Mouse (Mus musculus) left cerebral cortex, adult 8-10 months (tissue): Measurements from ENCODE around the gene Oprm1. TPM values are rescaled to one million over a fixed set of nuclear protein-coding genes. Genes with fewer than 3 reads are reported as not detected.

ENCODE experiments used
- DNase-seq, 2 experiments: peaks; one replicate each; pipeline ENCODE4 v3.0.0; 2022; ENCODE audit warnings: low spot score in 2 of 2
- total RNA-seq, 4 experiments: library from RNA; stranded (reverse); gene quantifications; 2 replicates each; pipeline ENCODE4 v1.2.4; 2022

Oprm1 gene
- total RNA-seq, 4 experiments from 2014 or later: 9.7 to 11.6 (median 10.7) TPM

DNA sequence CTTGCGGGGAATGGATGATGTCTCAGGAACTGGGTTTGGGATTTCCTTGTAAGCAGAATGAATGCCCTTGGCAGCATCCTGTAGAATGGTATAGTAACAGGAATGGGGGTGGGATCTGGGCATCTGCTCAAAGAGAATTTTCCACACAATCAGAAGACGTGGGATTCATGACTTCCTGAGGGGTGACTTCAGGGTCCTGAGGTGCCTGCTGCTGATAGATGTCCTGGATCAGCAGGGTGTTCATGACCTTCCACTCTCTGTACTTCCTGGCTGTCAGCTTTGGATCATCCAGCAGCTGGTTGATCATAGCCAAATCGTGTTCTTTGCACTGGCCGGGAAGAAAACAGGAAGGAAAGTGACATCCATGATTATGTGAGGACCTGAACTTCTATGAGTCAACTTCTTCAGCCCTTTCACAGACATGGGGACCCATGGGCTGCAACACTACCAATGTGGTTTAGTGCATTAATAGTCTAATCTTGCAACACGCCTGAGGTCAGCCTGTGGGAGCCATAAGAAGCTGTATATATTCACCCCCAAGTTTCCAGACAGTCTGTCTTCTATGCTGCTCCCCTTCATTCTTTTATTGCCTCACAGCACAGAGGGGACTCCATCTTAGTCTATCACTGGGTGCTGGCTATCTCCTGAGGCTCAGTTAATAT is 132.2 kb downstream of the Oprm1 start:
- no peak for DNase-seq

DNA sequence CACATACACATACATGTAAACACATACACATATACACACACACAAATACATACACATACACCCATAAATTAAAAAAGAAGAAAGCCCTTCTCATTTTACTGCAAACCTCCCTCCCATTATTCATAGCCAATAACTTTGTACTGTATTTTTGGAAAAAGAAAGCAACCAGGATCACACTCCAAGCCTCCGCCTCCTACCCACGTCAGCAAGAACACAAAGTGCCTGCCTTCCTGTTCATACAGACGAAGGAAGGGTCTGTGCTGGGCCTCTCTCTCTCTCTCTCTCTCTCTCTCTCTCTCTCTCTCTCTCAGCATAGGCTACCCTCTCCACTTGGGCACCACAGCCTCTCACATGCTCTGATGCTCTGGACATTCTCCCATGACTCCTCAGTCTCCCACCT is 137.5 kb downstream of the Oprm1 start:
- no peak for DNase-seq

DNA sequence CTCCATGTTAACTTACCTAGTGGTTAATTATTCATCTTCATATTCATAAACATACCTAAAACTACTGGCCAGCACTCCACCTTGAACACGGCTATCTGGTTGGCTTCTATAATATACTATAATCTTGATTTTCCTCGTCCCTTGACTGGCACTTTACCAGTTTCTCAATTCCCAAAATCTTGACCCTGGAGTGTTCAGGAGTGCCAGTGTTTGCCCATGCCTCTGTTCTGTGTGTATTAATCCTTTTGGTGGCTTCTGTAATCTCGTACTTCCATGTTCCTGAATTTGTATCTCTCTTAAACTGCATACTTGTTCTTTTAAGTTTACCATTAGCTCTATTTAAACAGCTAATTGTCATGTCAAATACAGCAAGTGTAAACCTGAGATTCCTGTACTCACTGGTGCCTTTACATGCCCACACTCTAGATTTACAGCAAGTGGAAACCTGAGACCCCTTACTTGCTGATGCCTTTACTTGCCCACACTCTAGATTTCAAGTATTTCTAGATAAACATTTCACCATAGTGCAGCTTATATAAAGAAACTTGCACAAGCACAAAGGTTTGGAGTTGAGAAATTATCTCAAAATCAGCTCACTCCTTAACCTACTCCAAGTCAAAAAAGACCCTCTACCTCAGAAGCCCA is 138.5 kb downstream of the Oprm1 start:
- no peak for DNase-seq

DNA sequence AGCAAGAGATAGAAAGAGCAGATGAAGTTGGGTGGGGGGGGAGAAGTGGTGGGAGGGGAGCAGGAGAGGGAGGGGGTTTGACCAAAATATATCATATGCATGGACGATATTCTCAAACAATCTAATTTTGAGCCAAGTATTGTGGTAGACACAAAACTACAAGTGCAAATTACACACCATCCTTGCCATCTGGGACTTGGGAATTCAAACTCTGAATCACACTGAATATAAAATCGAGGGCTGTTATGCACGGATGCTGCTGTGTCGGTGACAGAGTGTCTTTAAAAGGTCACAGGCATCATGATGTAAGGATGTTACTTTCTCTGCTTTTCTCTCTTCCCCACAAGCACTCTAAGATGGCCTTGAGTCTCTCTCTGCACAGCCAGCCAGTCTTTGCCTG is 141.8 kb downstream of the Oprm1 start:
- no peak for DNase-seq

DNA sequence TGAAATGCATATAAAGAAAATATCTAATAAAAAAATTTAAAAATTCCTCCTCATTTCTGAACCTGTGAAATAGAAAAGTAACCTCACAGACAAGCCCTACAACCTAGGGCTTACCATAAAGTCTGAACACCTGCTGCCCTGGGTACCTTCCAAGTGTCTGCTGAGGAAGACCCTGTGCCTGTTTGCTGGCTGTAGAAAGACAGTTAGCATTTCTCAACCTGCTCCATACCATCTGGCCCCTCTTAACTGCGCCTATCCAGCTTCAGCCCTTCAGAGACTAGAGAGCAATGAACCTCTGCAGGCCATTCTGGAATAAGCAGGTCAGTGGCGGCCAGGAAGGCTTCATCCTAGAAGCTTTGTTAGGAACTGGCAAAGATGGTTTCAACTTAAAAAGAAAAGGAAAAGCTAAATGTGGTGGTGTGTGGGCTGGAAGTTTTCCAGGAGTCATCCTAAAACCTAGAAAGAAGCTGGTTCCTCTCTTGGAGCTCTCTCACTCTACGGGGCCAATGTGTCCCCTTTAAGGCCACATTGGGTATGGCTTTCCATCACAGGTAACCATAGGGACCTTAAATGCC is 143.6 kb downstream of the Oprm1 start:
- no peak for DNase-seq

DNA sequence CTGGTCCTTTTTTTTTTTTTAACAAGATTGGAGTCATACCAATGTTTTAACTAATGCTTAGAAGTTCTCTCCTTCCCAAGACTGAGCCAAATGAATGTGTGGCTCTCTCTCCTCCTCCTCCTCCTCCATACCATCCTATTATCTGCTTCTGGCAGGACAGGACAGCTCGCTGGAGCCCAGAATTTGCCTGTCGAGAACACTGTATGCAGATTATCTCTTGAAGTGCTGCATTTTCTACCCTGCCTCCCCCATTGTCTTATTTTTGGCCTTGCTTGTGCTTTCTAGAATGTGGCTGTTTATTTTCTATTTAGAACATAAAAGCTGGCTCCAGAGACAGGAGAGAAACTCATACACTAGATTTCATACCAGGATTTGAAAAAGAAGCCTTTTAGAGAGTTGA is 151.5 kb downstream of the Oprm1 start:
- DNase-seq: peak in 1 of 2 experiments; percentile 73

DNA sequence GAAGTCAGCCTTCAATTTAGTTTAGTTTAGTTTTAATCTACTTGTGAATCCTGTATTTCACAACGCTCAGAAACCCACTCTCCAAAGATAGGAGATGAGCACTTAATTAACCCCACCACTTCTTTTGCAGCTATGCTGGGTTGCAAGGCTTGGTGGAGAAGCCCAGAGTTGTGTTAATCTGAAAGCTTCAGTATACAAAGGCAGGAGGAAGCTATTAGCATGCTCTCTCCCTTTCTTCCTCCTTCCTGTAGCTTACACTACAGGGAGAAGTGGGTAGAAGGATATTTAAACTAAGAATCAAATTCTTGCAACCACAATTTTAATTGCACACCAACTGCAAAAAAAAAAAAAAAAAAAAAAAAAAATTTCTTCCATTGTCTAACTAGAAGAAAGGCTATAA is 157.7 kb downstream of the Oprm1 start:
- DNase-seq: no peak

DNA sequence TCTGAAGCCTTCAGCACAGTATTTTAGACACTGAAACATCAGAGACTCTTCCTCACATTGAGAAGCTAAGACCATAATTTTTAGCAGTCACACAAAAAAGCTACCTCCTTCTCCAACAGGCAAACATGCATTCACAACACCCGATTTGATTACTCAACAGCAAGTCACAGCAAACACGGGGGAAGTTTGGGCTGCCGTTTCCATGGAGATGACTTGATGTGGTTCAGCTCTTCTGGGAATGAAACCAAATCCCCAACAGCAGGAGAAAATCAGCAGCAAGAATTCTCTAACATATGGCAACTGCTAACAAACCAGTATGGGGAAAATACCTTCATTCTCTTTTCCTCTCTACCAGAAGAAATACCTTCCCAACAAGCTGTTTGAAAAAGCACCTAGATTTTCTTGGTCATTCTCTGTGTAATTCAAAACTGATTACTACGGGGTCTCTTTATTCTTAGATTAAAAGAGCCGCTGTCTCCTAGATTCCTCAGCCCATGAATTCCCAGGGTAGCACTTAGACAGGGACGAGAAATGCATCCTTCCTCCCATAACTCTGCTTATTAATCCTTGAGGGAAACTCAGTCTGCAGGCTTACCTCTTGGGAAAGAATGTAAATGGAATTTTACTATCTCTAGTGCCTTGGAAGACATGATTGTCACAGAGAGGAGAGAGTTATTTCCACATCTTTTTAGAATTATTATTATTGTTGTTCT is 158.4 kb downstream of the Oprm1 start:
- DNase-seq: peak in 1 of 2 experiments; percentile 92

DNA sequence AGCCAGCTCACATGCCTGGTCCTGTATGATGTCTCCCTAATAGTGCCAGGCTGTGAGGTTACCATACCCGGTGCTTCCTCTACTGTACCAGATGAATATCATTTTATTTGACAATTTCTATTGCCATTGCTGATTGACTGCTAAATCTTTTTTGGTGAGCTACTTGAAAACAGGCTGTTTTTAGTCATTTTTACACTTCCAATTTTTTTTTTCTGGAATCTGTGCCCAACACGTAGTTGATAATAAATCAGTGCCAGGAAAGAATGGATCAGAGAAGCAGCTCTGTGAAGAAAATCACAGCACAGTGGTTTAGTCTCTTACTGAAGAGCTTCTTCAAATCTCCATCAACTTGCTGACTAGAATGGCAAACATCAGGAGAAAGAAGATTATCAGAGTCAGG is 168.4 kb downstream of the Oprm1 start:
- DNase-seq: no peak

DNA sequence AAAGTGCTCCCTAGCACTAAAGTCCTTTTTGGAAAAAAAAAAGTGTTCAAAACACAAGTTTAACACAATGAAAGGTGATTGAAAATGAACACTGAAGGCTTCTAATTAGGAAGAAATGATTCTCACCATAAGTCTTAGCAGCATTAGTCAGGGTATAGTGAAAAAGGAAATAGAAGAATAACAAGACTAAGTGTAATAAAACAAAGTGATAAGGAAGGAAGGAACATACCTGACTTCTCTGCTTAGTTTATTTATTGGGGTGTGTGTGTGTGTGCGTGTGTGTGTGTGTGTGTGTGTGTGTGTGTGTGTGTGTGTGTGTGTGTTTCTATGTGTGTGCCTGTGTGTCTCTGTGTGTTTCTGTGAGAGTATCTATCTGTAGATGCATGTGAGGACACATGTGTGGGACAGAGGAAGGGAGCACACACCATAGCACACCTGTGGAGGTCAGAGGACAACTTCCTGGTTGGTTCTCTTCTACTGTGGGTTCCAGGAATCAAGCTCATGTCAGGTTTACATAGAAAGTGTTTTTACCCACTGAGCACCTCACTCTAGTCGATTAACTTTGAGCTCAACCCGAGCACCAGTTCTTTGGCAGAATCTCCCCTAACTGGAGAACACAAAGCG is 169.4 kb downstream of the Oprm1 start:
- DNase-seq: no peak

DNA sequence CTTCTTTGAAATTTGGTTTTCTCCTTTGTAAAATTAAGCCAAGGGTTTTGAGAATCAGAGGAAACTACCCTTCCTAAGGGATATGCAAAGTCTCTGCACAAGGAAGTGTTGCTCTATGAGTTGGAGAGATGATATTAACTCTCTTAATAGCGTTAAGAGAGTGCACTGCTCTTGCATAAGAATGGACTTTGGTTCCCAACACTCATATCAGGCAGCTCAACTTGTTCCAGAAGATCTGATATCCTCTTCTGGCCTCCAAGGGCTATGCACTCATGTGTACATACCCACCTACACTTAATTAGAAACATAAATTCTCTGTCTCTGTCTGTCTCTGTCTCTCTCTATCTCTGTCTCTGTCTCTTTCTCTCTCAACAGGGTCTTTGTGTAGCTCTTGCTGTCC is 170.6 kb downstream of the Oprm1 start:
- no peak for DNase-seq

DNA sequence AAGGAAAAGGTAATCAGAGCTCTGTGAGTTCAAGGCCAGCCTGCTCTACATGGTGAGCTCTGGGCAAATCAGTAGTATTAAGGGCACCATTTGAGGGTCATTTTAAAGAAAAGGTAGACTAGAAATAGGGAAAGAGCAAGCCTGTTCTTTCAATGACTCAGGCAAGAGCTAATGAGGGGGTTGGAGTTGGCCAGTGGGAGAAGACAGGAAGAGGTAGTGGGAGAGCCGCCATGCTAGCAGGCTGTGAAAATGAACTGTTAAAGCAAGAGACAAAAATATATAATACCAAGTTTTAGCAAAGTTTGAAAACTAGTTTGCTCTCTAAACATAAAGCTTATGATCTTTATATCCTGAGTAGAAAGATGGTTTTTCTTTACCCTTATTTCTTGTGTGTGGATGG is 172.1 kb downstream of the Oprm1 start:
- peak in 1 of 2 experiments; percentile 50 for DNase-seq

DNA sequence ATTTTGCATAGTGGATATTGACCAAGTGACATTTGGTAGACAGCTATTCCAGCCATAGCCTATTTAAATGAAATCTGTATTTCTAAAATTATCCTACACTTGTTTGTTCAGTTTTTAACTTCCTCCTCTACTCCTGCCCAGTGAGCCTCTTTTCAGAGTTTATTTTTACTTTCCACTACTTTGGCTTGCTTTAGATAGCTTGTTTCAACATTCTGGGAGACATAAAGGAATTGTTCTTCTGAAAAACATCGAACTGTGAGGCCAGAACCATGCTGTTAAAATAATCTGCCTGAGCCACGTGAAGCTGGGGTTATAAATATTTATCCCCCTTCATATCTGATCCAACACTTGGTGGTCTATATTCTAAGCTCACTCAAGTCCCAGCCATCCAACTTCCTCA is 172.6 kb downstream of the Oprm1 start:
- no peak for DNase-seq

DNA sequence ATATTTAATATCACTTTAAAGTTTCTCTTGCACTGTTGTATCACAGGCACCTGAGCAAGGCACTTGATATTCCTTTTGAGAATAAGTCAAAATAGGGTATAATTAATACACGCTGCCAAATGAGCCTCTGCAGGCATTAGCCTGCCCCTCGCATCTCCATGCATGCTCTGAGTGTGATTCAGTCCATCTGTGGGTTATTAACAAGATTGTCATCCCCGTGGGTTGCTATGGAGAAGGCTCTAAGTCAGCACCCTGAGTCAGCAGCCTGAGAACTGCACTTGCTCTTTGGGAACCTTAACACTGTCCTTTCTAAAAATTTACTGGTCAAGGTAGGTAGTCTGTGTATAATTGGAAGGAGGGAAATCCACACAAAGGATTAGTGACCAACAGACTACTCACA is 176.5 kb downstream of the Oprm1 start:
- DNase-seq: no peak

DNA sequence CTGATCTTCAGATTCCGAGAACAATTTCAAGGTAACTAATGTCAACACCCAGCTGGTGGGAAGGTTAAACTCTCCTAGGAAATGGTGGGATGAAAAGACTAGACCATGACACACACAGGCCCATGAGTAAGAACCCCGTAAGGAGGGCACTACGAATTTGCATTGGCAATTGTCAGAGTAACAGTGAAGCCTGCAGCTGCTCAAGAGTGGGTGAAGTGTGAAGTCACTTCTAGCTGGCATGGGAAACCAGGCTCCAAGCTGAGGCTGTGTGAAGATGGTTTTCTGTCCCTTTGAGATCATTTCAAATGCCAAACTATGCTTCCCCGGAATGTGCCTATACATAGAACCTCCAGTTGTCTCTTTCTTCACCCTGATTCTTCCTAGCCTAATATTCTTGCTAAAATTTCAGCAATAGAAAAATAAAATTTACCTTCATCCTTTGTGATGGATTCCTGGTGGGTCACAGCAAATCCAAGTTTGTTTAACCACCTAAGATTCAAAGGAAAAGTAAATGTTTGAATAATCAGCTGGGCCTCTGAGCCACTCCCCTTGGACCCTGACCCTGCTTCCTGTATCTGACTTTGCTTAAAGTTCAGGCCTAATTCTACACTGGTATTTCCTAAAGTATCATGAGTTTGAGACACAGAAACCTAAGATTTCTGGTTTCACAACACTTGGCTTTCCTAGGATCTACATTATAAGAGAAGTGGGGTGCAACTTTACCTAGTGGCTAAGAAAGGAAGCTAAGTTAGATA is 178.5 kb downstream of the Oprm1 start:
- DNase-seq: peak; percentile 26 to 89

DNA sequence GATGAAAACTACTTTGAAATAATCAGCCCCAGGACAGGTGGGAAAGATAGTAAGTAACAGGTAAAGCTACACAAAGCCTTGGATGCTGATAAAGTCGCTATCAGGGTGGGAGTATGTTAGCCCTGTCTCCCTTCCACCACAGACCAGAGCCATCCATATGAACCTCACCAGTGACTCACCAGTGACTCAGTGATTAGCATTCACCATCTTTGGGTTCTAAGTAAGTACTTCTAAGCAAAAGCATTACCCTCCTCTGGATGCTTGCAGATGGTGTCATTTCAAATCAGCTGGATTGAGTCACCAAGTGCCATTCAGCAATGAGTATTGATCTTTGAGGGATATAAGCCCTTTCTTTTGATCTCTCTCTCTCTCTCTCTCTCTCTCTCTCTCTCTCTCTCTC is 194.8 kb downstream of the Oprm1 start:
- DNase-seq: no peak

DNA sequence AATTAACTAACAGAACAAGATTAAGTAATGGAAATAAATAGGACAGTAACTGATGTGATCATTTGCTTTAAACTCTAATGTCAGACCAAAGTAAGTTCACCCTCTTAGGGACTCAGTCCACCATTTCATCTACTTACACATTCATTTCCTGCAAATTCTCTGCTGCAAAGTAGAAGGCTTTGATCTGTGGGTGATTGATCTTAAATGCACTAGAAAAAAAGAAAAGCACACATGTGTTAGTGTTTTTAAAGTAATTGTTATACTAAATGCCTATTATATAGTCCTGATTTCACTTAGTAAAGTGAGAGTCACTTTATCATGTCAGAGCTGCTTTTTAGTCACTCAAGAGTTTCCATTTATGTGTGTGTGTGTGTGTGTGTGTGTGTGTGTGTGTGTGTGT is 196.2 kb downstream of the Oprm1 start:
- no peak for DNase-seq

DNA sequence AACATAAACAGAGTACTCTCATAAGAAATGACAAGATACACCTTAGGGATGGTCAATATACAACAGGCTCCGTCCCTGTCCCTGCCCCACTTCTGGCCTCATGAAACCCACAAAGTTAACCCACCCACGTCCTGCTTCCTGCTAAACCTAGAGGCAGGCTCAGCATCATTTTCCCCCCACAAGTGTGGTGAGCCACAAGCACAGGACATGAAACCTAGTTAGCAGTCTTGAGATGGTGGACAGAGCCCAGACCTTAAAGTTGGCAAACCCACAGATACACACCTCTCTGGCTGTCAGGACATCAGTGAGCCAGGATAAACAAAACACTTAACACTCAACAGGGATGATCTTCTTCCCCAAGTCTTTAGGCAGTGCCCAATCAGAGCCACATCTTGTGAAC is 198.1 kb downstream of the Oprm1 start:
- no peak for DNase-seq

DNA sequence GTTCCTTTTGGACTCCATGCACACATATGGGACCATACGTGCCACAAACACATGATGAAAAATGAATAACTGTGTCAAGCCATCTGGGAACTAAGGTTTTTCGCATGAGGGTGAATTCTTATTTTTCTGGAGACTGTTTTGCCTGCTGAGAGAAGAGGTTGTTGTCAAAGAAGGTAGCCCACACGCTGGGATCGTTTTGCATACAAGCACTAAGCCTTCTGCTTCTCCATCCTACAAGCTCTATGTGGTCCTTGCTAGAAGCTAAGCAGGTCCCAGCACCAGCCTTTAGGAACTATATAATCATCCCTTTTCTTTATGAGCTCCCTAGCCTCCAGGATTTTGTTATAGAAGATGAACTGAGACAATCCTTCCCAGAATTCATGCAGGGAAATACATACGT is 200.5 kb downstream of the Oprm1 start:
- DNase-seq: no peak

DNA sequence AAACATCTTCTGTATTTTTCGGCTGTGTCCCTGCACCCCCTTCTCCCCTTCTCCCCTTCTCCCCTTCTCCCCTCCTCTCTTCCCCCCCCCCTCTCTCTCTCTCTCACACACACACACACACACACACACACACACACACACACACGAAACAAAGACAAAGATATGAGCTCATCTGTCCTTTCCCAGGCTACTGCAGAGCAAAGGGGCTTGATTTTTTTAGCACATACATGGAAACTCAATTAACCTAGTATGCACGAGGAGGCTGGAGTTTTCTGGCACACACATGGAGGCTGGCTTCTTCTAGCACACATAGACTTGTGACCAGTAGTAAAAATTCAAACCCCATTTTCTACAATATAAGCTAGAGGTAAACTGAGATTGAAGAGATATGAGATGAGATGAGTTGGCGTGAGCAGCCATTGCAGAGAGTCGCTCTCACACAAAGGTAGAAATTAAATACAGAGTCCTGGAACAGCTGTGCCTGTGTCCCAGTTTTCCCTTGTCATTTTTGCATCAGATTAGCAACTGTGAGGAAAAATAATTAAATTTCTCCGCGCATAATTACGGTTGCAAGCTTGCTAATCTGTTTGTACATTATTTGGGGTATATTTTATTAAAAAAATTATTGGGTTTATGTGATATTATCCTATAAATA is 209.4 kb downstream of the Oprm1 start:
- DNase-seq: no peak

DNA sequence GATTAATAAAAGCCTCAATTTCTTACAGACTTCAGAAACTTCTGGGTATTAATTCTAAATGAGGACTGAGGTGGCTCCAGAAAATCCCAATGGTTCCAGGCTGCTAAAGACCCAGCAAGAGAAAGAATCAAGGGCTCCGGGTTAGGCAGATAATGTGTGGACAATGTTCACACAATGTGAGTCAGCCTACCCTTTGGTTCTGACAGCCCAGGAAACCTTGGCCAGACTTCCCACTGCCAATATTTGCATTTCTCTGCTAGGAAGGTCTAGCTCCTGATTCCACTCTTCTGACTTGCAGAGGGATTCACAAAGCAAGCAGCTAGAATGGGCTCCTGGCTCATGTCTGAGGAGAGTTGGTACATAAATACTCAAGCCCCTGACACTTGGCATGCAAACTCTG is 210.0 kb downstream of the Oprm1 start:
- no peak for DNase-seq
